Mouse (Mus musculus) frontal cortex, postnatal 14 days (tissue): Measurements from ENCODE around the gene Ehd2.

Experiments
- DNase-seq, 2 experiments: peaks; one replicate each; pipeline ENCODE4 v3.0.0; 2022; ENCODE audit warnings: low spot score in 2 of 2

Gene Ehd2

GRCm38 (mm10) chr7:15910521-15910920, 56.8 kb downstream of the Ehd2 start:
- DNase-seq, result no peak

GRCm38 (mm10) chr7:15907971-15908590, 59.3 kb downstream of the Ehd2 start:
- no peak for DNase-seq

GRCm38 (mm10) chr7:15906602-15907001, 60.8 kb downstream of the Ehd2 start:
- DNase-seq, result no peak

- DNase-seq, result no peak
Measured at GRCm38 (mm10) chr7:15905861-15906260, 61.5 kb downstream of the Ehd2 start.

- no peak for DNase-seq
Measured at GRCm38 (mm10) chr7:15901366-15902048, 65.9 kb downstream of the Ehd2 start.
